Mouse (Mus musculus) lung, embryonic 16.5 days (tissue): ENCODE measurements around the gene Polr2i. TPM values are rescaled to one million over a fixed set of nuclear protein-coding genes. Genes with fewer than 3 reads are reported as not detected.

Source experiments
- polyA plus RNA-seq: library from polyadenylated mRNA; unstranded; fragments of >200 nt; fragmentation: Nextera tagmentation; extraction: Ambion mirVana; gene quantifications from 2 replicates; pipeline ENCODE4 v1.2.1, GENCODE M21; 2015

Polr2i gene
- polyA plus RNA-seq, 1 experiment from 2014 or later, result 146 TPM

Other genes with a start within 250 kb of the Polr2i start
- gene Zfp568, start 248.0 kb upstream of the Polr2i start, polyA plus RNA-seq, result 12.3 and 13.8 TPM in 2 replicates
- 3.7 and 4.3 TPM in 2 replicates for gene Zfp14, start 180.6 kb upstream of the Polr2i start, polyA plus RNA-seq
- gene Zfp82, start 159.0 kb upstream of the Polr2i start, polyA plus RNA-seq, result 4.7 and 5.0 TPM in 2 replicates
- 1.2 and 1.5 TPM in 2 replicates for gene Gm26920, start 141.5 kb upstream of the Polr2i start, polyA plus RNA-seq
- gene Zfp566, start 141.4 kb upstream of the Polr2i start, polyA plus RNA-seq, result 6.9 and 7.6 TPM in 2 replicates
- 115 and 117 TPM in 2 replicates for gene Zfp260, start 137.2 kb upstream of the Polr2i start, polyA plus RNA-seq
- gene Zfp382, start 110.0 kb upstream of the Polr2i start, polyA plus RNA-seq, result 11.6 and 14.3 TPM in 2 replicates
- gene Zfp146, start 62.2 kb upstream of the Polr2i start, polyA plus RNA-seq, result 13.7 and 14.8 TPM in 2 replicates
- gene Cox7a1, start 47.8 kb upstream of the Polr2i start, polyA plus RNA-seq, result 17.1 and 20.2 TPM in 2 replicates
- 91.2 and 99.5 TPM in 2 replicates for gene Capns1, start 33.1 kb upstream of the Polr2i start, polyA plus RNA-seq
- 156 and 161 TPM in 2 replicates for gene Tbcb, start 324 bp downstream of the Polr2i start, polyA plus RNA-seq
- 0.30 TPM in 1 of 2 replicates, not detected in the other for gene Ovol3, start 3.8 kb downstream of the Polr2i start, polyA plus RNA-seq
- gene Thap8, start 48.1 kb downstream of the Polr2i start, polyA plus RNA-seq, result 0.48 and 0.83 TPM in 2 replicates
- 11.8 and 12.2 TPM in 2 replicates for gene Wdr62, start 48.5 kb downstream of the Polr2i start, polyA plus RNA-seq
- 15.9 and 20.7 TPM in 2 replicates for gene Clip3, start 59.8 kb downstream of the Polr2i start, polyA plus RNA-seq
- 82.1 and 84.4 TPM in 2 replicates for gene Alkbh6, start 76.8 kb downstream of the Polr2i start, polyA plus RNA-seq
- gene Syne4, start 82.9 kb downstream of the Polr2i start, polyA plus RNA-seq, result 32.5 and 33.6 TPM in 2 replicates
- 0.38 TPM in 1 of 2 replicates, not detected in the other for gene E130208F15Rik, start 89.8 kb downstream of the Polr2i start, polyA plus RNA-seq
- gene Sdhaf1, start 91.9 kb downstream of the Polr2i start, polyA plus RNA-seq, result 14.5 and 15.8 TPM in 2 replicates
- 3.5 and 3.9 TPM in 2 replicates for gene Lrfn3, start 130.8 kb downstream of the Polr2i start, polyA plus RNA-seq
- 53.5 and 63.9 TPM in 2 replicates for gene Tyrobp, start 181.8 kb downstream of the Polr2i start, polyA plus RNA-seq
- 2.0 and 2.6 TPM in 2 replicates for gene Hcst, start 187.9 kb downstream of the Polr2i start, polyA plus RNA-seq
- 1.9 and 2.0 TPM in 2 replicates for gene Nfkbid, start 189.8 kb downstream of the Polr2i start, polyA plus RNA-seq
- gene Aplp1, start 213.6 kb downstream of the Polr2i start, polyA plus RNA-seq, result 20.4 and 22.3 TPM in 2 replicates
- not detected in 2 replicates for gene Kirrel2, start 225.7 kb downstream of the Polr2i start, polyA plus RNA-seq
- not detected in 2 replicates for gene Nphs1, start 226.4 kb downstream of the Polr2i start, polyA plus RNA-seq